Mouse (Mus musculus): ENCODE measurements around the gene Ikzf3. TPM values are rescaled to one million over a fixed set of nuclear protein-coding genes. Genes with fewer than 3 reads are reported as not detected.
A peak's percentile ranks its signal among the peaks of the same experiment; 100 is the strongest.

Ikzf3 gene
- polyA plus RNA-seq, 2 experiments, result 0.23 to 0.45 TPM

GRCm38 (mm10) chr11:98588833-98589281 is 43.0 kb upstream of the Ikzf3 start:
- Histone ChIP-seq H3K4me2 (replicated peaks; ENCODE audit: low read depth, low read length, severe bottlenecking) (peak overlapping the region; percentile 68), H3K4me1 (ENCODE audit: control insufficient read depth, insufficient read depth, low read length) (peaks cover 20% of the 10 kb centered on the region), H3K36me3 (ENCODE audit: control insufficient read depth, insufficient read depth, low read length) (no peaks in the 10 kb centered on the region), H3K27me3 (ENCODE audit: control insufficient read depth, insufficient read depth, low read length) (no peaks in the 10 kb centered on the region), H3K9ac (ENCODE audit: low read depth, low read length, severe bottlenecking) (no peak overlapping the region), H3K27ac (replicated peaks; ENCODE audit: low read depth, low read length) (no peak overlapping the region), H3K4me3 (replicated peaks; ENCODE audit: low read length) (0 out of 2 replicates have a peak overlapping the region, but pooled peaks have one; percentile 73), H3K9me3 (ENCODE audit: control insufficient read depth, low read length) (no peaks in the 10 kb centered on the region)
- WGBS, result 71% methylated on average over 6 of the region's 6 CpGs
- DNase-seq (ENCODE audit: low spot score) (no peak), ATAC-seq (ENCODE audit: low FRiP score, low read depth) (no peak)
- no peak for TF ChIP-seq POLR2A (IDR thresholded peaks at IDR 0.05; ENCODE audit: borderline replicate concordance, extremely low read depth, insufficient read depth, insufficient read length)

GRCm38 (mm10) chr11:98587684-98588546 is 42.1 kb upstream of the Ikzf3 start:
- Histone ChIP-seq H3K27ac (replicated peaks; ENCODE audit: low read depth, low read length) (peak overlapping the region; percentile 59), H3K9ac (ENCODE audit: low read depth, low read length, severe bottlenecking) (peak overlapping the region; percentile 77), H3K4me2 (replicated peaks; ENCODE audit: low read depth, low read length, severe bottlenecking) (peak overlapping the region; percentile 68), H3K4me3 (replicated peaks; ENCODE audit: low read length) (peak overlapping the region; percentile 73), H3K36me3 (ENCODE audit: control insufficient read depth, insufficient read depth, low read length) (peaks cover 7% of the 10 kb centered on the region), H3K27me3 (ENCODE audit: control insufficient read depth, insufficient read depth, low read length) (no peaks in the 10 kb centered on the region), H3K4me1 (ENCODE audit: control insufficient read depth, insufficient read depth, low read length) (peaks cover 20% of the 10 kb centered on the region), H3K9me3 (ENCODE audit: control insufficient read depth, low read length) (no peaks in the 10 kb centered on the region)
- TF ChIP-seq POLR2A (IDR thresholded peaks at IDR 0.05; ENCODE audit: borderline replicate concordance, extremely low read depth, insufficient read depth, insufficient read length), result no peak
- peak; percentile 84 for DNase-seq (ENCODE audit: low spot score)
- WGBS, result 8% methylated on average over 20 of the region's 20 CpGs
- ATAC-seq (ENCODE audit: low FRiP score, low read depth), result peak; percentile 66

GRCm38 (mm10) chr11:98586892-98587563 is 41.2 kb upstream of the Ikzf3 start, which contains the start of gene Ormdl3:
TSS of gene Ormdl3 (minus strand) at chr11:98587368.
- Histone ChIP-seq H3K4me1 (ENCODE audit: control insufficient read depth, insufficient read depth, low read length) (peaks cover 20% of the 10 kb centered on the region), H3K27ac (replicated peaks; ENCODE audit: low read depth, low read length) (peak within 1 kb of the TSS; percentile 79), H3K27me3 (ENCODE audit: control insufficient read depth, insufficient read depth, low read length) (no peaks in the 10 kb centered on the region), H3K4me3 (replicated peaks; ENCODE audit: low read length) (peak within 1 kb of the TSS; percentile 73), H3K9me3 (ENCODE audit: control insufficient read depth, low read length) (no peaks in the 10 kb centered on the region), H3K36me3 (ENCODE audit: control insufficient read depth, insufficient read depth, low read length) (peaks cover 16% of the 10 kb centered on the region), H3K4me2 (replicated peaks; ENCODE audit: low read depth, low read length, severe bottlenecking) (peak within 1 kb of the TSS; percentile 68), H3K9ac (ENCODE audit: low read depth, low read length, severe bottlenecking) (peak within 1 kb of the TSS; percentile 77)
- TF ChIP-seq POLR2A (IDR thresholded peaks at IDR 0.05; ENCODE audit: borderline replicate concordance, extremely low read depth, insufficient read depth, insufficient read length), result peak; percentile 66; the same call in 1 of the 2 replicates
- WGBS, result 2% methylated on average over 47 of the region's 49 CpGs
- DNase-seq (ENCODE audit: low spot score), result peak; percentile 99
- ATAC-seq (ENCODE audit: low FRiP score, low read depth), result peak; percentile 94

DNA sequence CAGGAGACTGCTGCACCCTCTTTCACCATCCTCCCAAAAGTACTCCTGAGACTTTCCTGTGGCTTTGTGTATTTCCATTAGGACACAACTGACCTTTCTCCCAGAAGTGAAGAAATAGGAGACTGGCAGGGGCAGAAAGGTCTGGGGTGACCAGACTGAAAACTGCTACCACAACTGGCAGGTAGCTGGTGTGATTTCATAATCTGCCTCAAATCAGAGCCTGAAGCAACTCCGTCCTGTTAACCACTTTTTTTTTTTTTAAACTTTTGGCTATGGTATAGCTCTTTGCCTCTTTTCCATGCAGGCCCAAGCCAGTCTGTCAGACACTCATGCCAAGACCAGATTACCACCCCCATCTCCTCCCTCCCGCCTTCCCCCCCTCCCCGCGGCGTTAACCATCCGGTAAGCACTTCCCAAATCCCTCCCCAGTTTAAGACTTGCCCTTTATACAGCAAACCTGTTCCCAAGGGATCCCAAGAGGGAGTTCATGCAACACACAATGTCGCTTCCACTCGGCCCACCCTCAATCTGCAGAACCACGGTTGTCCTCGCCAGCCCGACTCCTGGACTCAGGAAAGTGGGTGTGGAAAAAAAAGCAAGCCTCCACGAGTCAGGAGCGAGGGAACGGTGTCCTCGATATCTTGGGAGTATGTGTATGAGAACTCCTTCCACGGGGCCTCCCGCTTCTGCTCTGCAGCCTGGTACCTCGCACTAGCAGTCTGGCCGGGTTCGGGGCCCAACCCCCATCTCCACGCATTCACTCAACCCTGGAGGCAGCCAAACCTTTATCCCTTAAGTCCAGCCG is 40.5 kb upstream of the Ikzf3 start:
- Histone ChIP-seq H3K9ac (ENCODE audit: low read depth, low read length, severe bottlenecking) (peak overlapping the region; percentile 77), H3K4me2 (replicated peaks; ENCODE audit: low read depth, low read length, severe bottlenecking) (peak overlapping the region; percentile 68), H3K4me1 (ENCODE audit: control insufficient read depth, insufficient read depth, low read length) (peaks cover 20% of the 10 kb centered on the region), H3K9me3 (ENCODE audit: control insufficient read depth, low read length) (no peaks in the 10 kb centered on the region), H3K36me3 (ENCODE audit: control insufficient read depth, insufficient read depth, low read length) (peaks cover 23% of the 10 kb centered on the region), H3K27ac (replicated peaks; ENCODE audit: low read depth, low read length) (peak overlapping the region; percentile 79), H3K4me3 (replicated peaks; ENCODE audit: low read length) (peak overlapping the region; percentile 73), H3K27me3 (ENCODE audit: control insufficient read depth, insufficient read depth, low read length) (no peaks in the 10 kb centered on the region)
- DNase-seq (ENCODE audit: low spot score) (no peak), ATAC-seq (ENCODE audit: low FRiP score, low read depth) (peak; percentile 27)
- TF ChIP-seq POLR2A (IDR thresholded peaks at IDR 0.05; ENCODE audit: borderline replicate concordance, extremely low read depth, insufficient read depth, insufficient read length), result no peak
- WGBS, result 2% methylated on average over 22 of the region's 22 CpGs
